Mouse (Mus musculus) activated CD4-positive, CD25-positive, alpha-beta regulatory T cell, adult 4 months (primary cell): ENCODE measurements around the gene Chn1. TPM values are rescaled to one million over a fixed set of nuclear protein-coding genes. Genes with fewer than 3 reads are reported as not detected.
"Not testable (repeated sequence)": the region's sequence is repeated elsewhere in the genome, so short reads cannot be mapped to it uniquely, and the experiment has no call there.

Experiments used
- ATAC-seq: one replicate; pipeline ENCODE4 v1.8.0; 2017
- polyA plus RNA-seq, 2 experiments: library from polyadenylated mRNA; unstranded; fragments of 100-300 nt; shearing (Covaris generic); gene quantifications; one replicate each; pipeline ENCODE4 v1.2.1; 2017

The Chn1 gene
- not detected for polyA plus RNA-seq

- no peak for ATAC-seq
Observed at GRCm38 (mm10) chr2:73774786-73775682, at the start of gene Chn1. Chn1 (minus strand) TSS chr2:73775346.

GRCm38 (mm10) chr2:73818742-73819141, 43.6 kb upstream of the Chn1 start:
- no peak for ATAC-seq

- no peak for ATAC-seq
Observed at GRCm38 (mm10) chr2:73807609-73808008, 32.5 kb upstream of the Chn1 start.

GRCm38 (mm10) chr2:73800127-73800526, 25.0 kb upstream of the Chn1 start:
- ATAC-seq = not testable (repeated sequence)

- no peak for ATAC-seq
Observed at GRCm38 (mm10) chr2:73798786-73799185, 23.6 kb upstream of the Chn1 start.

GRCm38 (mm10) chr2:73798136-73798535, 23.0 kb upstream of the Chn1 start:
- no peak for ATAC-seq

GRCm38 (mm10) chr2:73791846-73792630, 16.9 kb upstream of the Chn1 start:
- no peak for ATAC-seq

GRCm38 (mm10) chr2:73790332-73790731, 15.2 kb upstream of the Chn1 start:
- no peak for ATAC-seq

GRCm38 (mm10) chr2:73788395-73788794, 13.2 kb upstream of the Chn1 start:
- no peak for ATAC-seq

- no peak for ATAC-seq
Observed at GRCm38 (mm10) chr2:73782371-73782905, 7.3 kb upstream of the Chn1 start.

GRCm38 (mm10) chr2:73780321-73781010, 5.3 kb upstream of the Chn1 start:
- ATAC-seq = no peak

- ATAC-seq = no peak
Observed at GRCm38 (mm10) chr2:73779796-73780195, 4.7 kb upstream of the Chn1 start.

GRCm38 (mm10) chr2:73779016-73779595, 4.0 kb upstream of the Chn1 start:
- ATAC-seq = no peak

GRCm38 (mm10) chr2:73776936-73777335, 1.8 kb upstream of the Chn1 start:
- ATAC-seq = no peak

GRCm38 (mm10) chr2:73775683-73776310, 651 bp upstream of the Chn1 start:
- no peak for ATAC-seq

- ATAC-seq = no peak
Observed at GRCm38 (mm10) chr2:73772945-73773344, 2.2 kb downstream of the Chn1 start.

- no peak for ATAC-seq
Observed at GRCm38 (mm10) chr2:73768669-73769068, 6.5 kb downstream of the Chn1 start.

- no peak for ATAC-seq
Observed at GRCm38 (mm10) chr2:73763541-73763940, 11.6 kb downstream of the Chn1 start.

GRCm38 (mm10) chr2:73759899-73760298, 15.2 kb downstream of the Chn1 start:
- no peak for ATAC-seq

- ATAC-seq = no peak
Observed at GRCm38 (mm10) chr2:73759027-73759426, 16.1 kb downstream of the Chn1 start.

- no peak for ATAC-seq
Observed at GRCm38 (mm10) chr2:73747297-73747696, 27.8 kb downstream of the Chn1 start.

GRCm38 (mm10) chr2:73746375-73746770, 28.8 kb downstream of the Chn1 start:
- no peak for ATAC-seq
